Mouse (Mus musculus) splenic B cell, adult 2 months (primary cell): ENCODE results near the gene Perm1.

Experiments used
- DNase-seq: peaks from one replicate; pipeline ENCODE4 v3.0.0-alpha.2; 2011; ENCODE audit warnings: low read depth, low spot score
- H3K27me3 ChIP-seq: 2 replicates; pipeline ENCODE4 v1.6.1; 2012; ENCODE audit warnings: mild to moderate bottlenecking, low read length, moderate library complexity, mixed read lengths; ENCODE audit not compliant: control insufficient read depth, poor library complexity, insufficient read depth, severe bottlenecking
- H3K36me3 ChIP-seq: 2 replicates; pipeline ENCODE4 v1.6.1; 2012; ENCODE audit warnings: mild to moderate bottlenecking, low read length, moderate library complexity, mixed read lengths; ENCODE audit not compliant: control insufficient read depth, poor library complexity, insufficient read depth, severe bottlenecking

The Perm1 gene

DNA sequence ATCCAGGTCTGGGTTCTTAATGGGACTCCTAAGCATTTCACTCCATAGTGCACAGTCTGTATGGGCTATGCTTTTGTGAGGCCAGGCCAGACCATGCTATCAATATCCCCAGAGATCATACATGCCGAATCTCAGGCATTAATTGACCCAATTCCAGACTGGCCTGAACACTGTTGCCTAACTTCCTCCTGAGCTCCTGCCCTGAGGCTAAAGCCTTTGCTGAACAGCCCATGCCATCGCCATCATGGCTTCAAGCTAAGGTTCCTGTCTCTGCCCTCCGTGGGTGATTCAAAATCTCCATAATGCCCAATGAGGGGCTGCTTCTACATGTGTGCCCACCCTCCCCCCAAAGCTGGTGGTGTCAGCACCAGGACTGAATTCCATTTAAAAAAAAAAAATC is 37.0 kb downstream of the Perm1 start:
- Histone ChIP-seq H3K27me3 (no peaks in the 10 kb centered on the region), H3K36me3 (peaks cover 4% of the 10 kb centered on the region; the same call in 1 of the 2 replicates)
- no peak for DNase-seq

DNA sequence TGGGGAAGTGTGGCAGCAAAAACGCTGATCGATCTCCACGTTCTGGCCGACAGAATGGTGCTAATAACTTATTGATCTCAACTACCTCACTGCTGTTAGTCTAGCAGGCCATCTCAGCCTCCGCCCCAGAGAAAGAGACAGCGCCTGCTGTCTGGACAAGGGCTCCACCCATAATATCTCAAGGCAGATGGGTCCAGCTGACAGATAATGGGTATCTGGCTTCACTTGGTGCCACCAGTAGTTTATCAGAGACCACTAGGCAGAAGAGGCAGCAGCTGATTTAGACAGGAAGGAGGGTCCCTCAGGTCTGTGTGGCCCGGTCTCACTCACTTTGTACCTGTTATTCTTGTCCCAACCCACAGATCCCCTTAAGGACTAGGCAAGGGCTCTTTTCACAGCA is 37.4 kb downstream of the Perm1 start:
- peaks cover 2% of the 10 kb centered on the region; the same call in 1 of the 2 replicates for H3K36me3 ChIP-seq
- no peaks in the 10 kb centered on the region for H3K27me3 ChIP-seq
- no peak for DNase-seq

DNA sequence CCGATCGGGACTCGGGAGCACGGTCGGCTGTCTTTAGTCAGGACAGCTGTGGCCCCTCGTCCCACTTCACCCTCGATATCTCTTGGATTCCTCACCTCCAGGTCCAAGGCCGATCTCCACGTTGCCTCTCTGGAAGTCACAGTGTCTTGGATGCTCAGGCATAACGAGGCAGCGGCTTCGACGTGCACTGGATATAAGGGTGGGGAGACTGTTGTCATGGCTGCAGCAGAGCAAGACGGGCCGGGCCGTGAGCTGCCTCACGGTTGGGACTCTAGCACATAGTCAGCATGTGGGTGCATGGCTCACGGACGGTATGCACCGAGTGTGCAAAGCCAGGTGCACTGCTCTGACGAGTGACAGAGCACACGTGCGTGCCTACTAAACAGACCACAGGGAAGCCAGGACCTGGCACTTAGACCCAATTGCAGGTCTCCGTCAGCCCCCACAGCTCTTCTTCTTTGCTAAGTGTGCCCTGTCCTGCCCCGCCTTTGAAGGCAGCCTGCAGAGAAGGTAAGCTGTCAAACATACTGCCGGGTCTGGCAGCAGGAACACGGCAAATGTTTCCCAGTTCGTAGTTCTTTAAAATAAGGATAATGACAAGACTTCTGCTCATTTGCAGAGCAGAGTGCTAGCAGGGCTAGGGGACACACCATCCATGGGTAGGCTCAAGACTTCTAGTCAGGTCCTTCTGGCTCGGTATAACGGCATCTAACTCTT is 38.9 kb downstream of the Perm1 start:
- peak; percentile 48 for DNase-seq
- H3K27me3 ChIP-seq, result no peaks in the 10 kb centered on the region
- no peaks in the 10 kb centered on the region for H3K36me3 ChIP-seq

DNA sequence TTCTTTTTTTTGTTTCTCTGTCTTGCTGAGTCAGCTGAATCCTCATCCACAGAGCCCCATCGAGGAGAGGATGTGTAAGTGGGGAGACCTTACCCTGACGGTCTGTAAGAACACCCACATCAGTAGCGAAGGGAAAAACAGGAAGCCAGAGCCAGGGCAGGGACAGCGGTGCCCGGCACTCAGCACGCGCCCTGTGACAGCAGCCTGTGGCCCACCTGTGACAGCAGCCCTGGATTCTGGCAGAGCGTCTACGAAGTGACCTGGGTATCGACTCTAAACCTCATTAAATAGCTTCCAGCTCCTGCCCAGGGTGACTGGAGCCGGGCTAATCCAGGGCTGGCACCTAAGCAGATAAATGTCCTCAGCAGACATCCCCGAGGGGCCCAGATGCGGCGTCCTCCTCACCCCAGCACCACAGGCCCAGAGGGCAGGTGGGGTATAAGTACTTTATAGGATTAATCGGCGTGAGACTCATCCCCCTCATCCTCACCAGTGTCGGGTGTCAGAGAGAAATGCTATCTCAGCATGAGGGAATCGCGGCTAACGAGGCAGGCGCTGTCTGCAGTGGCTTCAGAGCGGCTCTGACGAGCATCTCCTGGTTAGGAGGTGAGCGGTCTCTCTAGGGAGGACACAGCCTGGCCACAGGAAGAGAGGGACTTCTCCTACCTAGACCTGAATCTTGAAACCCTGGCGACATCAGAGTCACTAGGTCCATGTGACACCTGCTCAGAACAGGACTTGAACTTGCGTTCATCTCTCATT is 39.6 kb downstream of the Perm1 start, which contains the start of gene Samd11:
Gene Samd11, minus strand, starts transcription at position 580 of the 762 bp plus-strand sequence.
- DNase-seq, result peak; percentile 50
- H3K27me3 ChIP-seq, result no peaks in the 10 kb centered on the region
- no peaks in the 10 kb centered on the region for H3K36me3 ChIP-seq
